Mouse (Mus musculus) limb, embryonic 14.5 days (tissue): Measurements from ENCODE around the gene Zfp954. TPM values are rescaled to one million over a fixed set of nuclear protein-coding genes. Genes with fewer than 3 reads are reported as not detected.
"Not testable (repeated sequence)": the region's sequence is repeated elsewhere in the genome, so short reads cannot be mapped to it uniquely, and the experiment has no call there.

Source experiments
- ATAC-seq: fragments of 200-750 bp; cut with Nextera tagmentation; 2 replicates; pipeline ENCODE4 v1.8.0; 2017; ENCODE audit warnings: low read depth, moderate number of reproducible peaks, moderate TSS enrichment; ENCODE audit not compliant: low FRiP score
- DNase-seq: peaks from one replicate; pipeline ENCODE4 v3.0.0-alpha.2; 2015; ENCODE audit warnings: low spot score
- H3K27ac ChIP-seq: fragments of 300-500 bp; sonication (generic); replicated peaks from 2 replicates; pipeline ENCODE4 v1.5.1; 2014; ENCODE audit warnings: low read depth, mild to moderate bottlenecking, low read length, moderate library complexity, mixed read lengths
- H3K27me3 ChIP-seq: fragments of 300-500 bp; sonication (generic); 2 replicates; pipeline ENCODE4 v1.6.1; 2014; ENCODE audit warnings: low read length, mixed read lengths; ENCODE audit not compliant: control insufficient read depth, insufficient read depth
- H3K36me3 ChIP-seq: fragments of 300-500 bp; sonication (generic); 2 replicates; pipeline ENCODE4 v1.6.1; 2014; ENCODE audit warnings: mild to moderate bottlenecking, low read length, moderate library complexity, mixed read lengths; ENCODE audit not compliant: control insufficient read depth, insufficient read depth
- H3K4me1 ChIP-seq: fragments of 300-500 bp; sonication (generic); 2 replicates; pipeline ENCODE4 v1.6.1; 2014; ENCODE audit warnings: antibody characterized with exemption, low read length, mixed read lengths; ENCODE audit not compliant: control insufficient read depth, insufficient read depth
- H3K4me2 ChIP-seq: fragments of 300-500 bp; sonication (generic); replicated peaks from 2 replicates; pipeline ENCODE4 v1.6.1; 2014; ENCODE audit warnings: low read depth, mild to moderate bottlenecking, low read length, moderate library complexity; ENCODE audit not compliant: severe bottlenecking
- H3K4me3 ChIP-seq: fragments of 300-500 bp; sonication (generic); replicated peaks from 2 replicates; pipeline ENCODE4 v1.5.1; 2014; ENCODE audit warnings: low read length
- H3K9ac ChIP-seq: fragments of 300-500 bp; sonication (generic); 2 replicates; pipeline ENCODE4 v1.6.1; 2014; ENCODE audit warnings: mild to moderate bottlenecking, low read depth, low read length, moderate library complexity; ENCODE audit not compliant: severe bottlenecking
- H3K9me3 ChIP-seq: fragments of 300-500 bp; sonication (generic); 2 replicates; pipeline ENCODE4 v1.6.1; 2016; ENCODE audit warnings: low read length; ENCODE audit not compliant: control insufficient read depth
- POLR2A ChIP-seq: fragments of 200-500 bp; IDR thresholded peaks from 2 replicates; pipeline ENCODE4 v1.8.0; 2012; ENCODE audit warnings: inconsistent platforms, mild to moderate bottlenecking, moderate library complexity, borderline replicate concordance; ENCODE audit not compliant: insufficient read depth, insufficient read length; ENCODE audit errors: extremely low read depth
- WGBS: fragments of 180-500 bp; shearing (Covaris S2); extraction: QIAGEN DNeasy Blood & Tissue Kit; methylation state at CpG from one replicate; pipeline ENCODE4 v1.1.7; 2014; 5-methylcytosine and 5-hydroxymethylcytosine counted together
- polyA plus RNA-seq, 2 experiments: library from polyadenylated mRNA; depleted of rRNA in 1 of 2; stranded (reverse) in 1 of 2; unstranded in 1 of 2; fragments of >200 nt; fragmentation: Nextera tagmentation in 1 of 2; extraction: Ambion mirVana in 1 of 2; gene quantifications; 2 replicates each; pipeline versions ENCODE4 v1.2.1 to v1.2.3; 2012 to 2014

The Zfp954 gene
- polyA plus RNA-seq (2012; rRNA removed) (11.7 and 12.5 TPM in 2 replicates), polyA plus RNA-seq (2014; fragmentation: Nextera tagmentation; extraction: Ambion mirVana) (12.7 and 14.8 TPM in 2 replicates)

GRCm38 (mm10) chr7:7120921-7121601 lies at the start of gene Zfp954:
Zfp954 (minus strand) TSS chr7:7121488.
- H3K9me3 ChIP-seq: no peaks in the 10 kb centered on the region
- peak within 1 kb of the TSS; percentile 77 for H3K9ac ChIP-seq
- H3K4me1 ChIP-seq: no peaks in the 10 kb centered on the region; the same call in 1 of the 2 replicates
- DNase-seq (peak; percentile 89), ATAC-seq (peak; percentile 94)
- H3K27me3 ChIP-seq: no peaks in the 10 kb centered on the region
- TF ChIP-seq POLR2A: 0 out of 2 replicates have a peak, but pooled peaks have one; percentile 17
- WGBS: under 1% methylated on average over 30 of the region's 30 CpGs
- peaks cover 12% of the 10 kb centered on the region for H3K36me3 ChIP-seq
- H3K27ac ChIP-seq: peak within 1 kb of the TSS; percentile 63; the same call in 1 of the 2 replicates
- H3K4me3 ChIP-seq: peak within 1 kb of the TSS; percentile 66
- H3K4me2 ChIP-seq: peak within 1 kb of the TSS; percentile 62

- no peak for TF ChIP-seq POLR2A
- ATAC-seq: no peak
- no peak overlapping the region for H3K9ac ChIP-seq
- H3K27ac ChIP-seq: no peak overlapping the region
- no peaks in the 10 kb centered on the region for H3K9me3 ChIP-seq
- H3K36me3 ChIP-seq: no peaks in the 10 kb centered on the region
- no peak for DNase-seq
- no peak overlapping the region for H3K4me3 ChIP-seq
- H3K4me1 ChIP-seq: no peaks in the 10 kb centered on the region
- WGBS: 90% methylated on average over 15 of the region's 15 CpGs
- H3K4me2 ChIP-seq: no peak overlapping the region
- no peaks in the 10 kb centered on the region for H3K27me3 ChIP-seq
These were observed 24.8 kb upstream of the Zfp954 start for GRCm38 (mm10) chr7:7145991-7146608.

GRCm38 (mm10) chr7:7144215-7144614 lies 22.9 kb upstream of the Zfp954 start:
- no peak for TF ChIP-seq POLR2A
- DNase-seq (no peak), ATAC-seq (no peak)
- Histone ChIP-seq H3K27ac (no peak overlapping the region), H3K4me3 (no peak overlapping the region), H3K36me3 (no peaks in the 10 kb centered on the region), H3K27me3 (no peaks in the 10 kb centered on the region), H3K9me3 (no peaks in the 10 kb centered on the region), H3K4me1 (no peaks in the 10 kb centered on the region), H3K4me2 (no peak overlapping the region), H3K9ac (no peak overlapping the region)
- WGBS: 89% methylated on average over 1 of the region's 1 CpGs

- peak within 1 kb of the TSS; percentile 66 for H3K9ac ChIP-seq
- no peaks in the 10 kb centered on the region for H3K27me3 ChIP-seq
- TF ChIP-seq POLR2A: no peak
- ATAC-seq (peak; percentile 96), DNase-seq (peak; percentile 55)
- no peaks in the 10 kb centered on the region; the same call in 1 of the 2 replicates for H3K4me1 ChIP-seq
- peak within 1 kb of the TSS; percentile 49 for H3K4me3 ChIP-seq
- 6% methylated on average over 16 of the region's 16 CpGs for WGBS
- H3K4me2 ChIP-seq: peak within 1 kb of the TSS; percentile 51
- no peaks in the 10 kb centered on the region for H3K9me3 ChIP-seq
- no peaks in the 10 kb centered on the region for H3K36me3 ChIP-seq
- H3K27ac ChIP-seq: no peak within 1 kb of the TSS
These were observed 15.1 kb upstream of the Zfp954 start, which contains the start of gene Zfp773 for GRCm38 (mm10) chr7:7136379-7136866. Zfp773 (minus strand) TSS chr7:7136755.

GRCm38 (mm10) chr7:7132751-7133150 lies 11.5 kb upstream of the Zfp954 start:
- Histone ChIP-seq H3K4me3 (no peak overlapping the region), H3K27ac (no peak overlapping the region), H3K4me1 (no peaks in the 10 kb centered on the region; the same call in 1 of the 2 replicates), H3K36me3 (no peaks in the 10 kb centered on the region), H3K4me2 (no peak overlapping the region), H3K9ac (no peak overlapping the region), H3K27me3 (no peaks in the 10 kb centered on the region), H3K9me3 (no peaks in the 10 kb centered on the region)
- DNase-seq: no peak
- WGBS: 77% methylated on average over 8 of the region's 8 CpGs
- TF ChIP-seq POLR2A: no peak
- no peak for ATAC-seq

GRCm38 (mm10) chr7:7130491-7131124 lies 9.3 kb upstream of the Zfp954 start:
- H3K9me3 ChIP-seq, H3K36me3 ChIP-seq, H3K27ac ChIP-seq, DNase-seq, H3K27me3 ChIP-seq, H3K4me2 ChIP-seq, H3K4me1 ChIP-seq, H3K4me3 ChIP-seq, ATAC-seq, H3K9ac ChIP-seq: not testable (repeated sequence)
- WGBS: 90% methylated on average over 14 of the region's 15 CpGs
